Mouse (Mus musculus) spleen, embryonic (tissue): ENCODE measurements around the gene Gm17359.

ENCODE experiments used
- CTCF ChIA-PET: fragments of 350-600 bp; sonication (Branson Sonifier 250); formaldehyde crosslinking; loops from one replicate; lab custom pipeline; 2022; lab: Charles Lee

Gene Gm17359

DNA sequence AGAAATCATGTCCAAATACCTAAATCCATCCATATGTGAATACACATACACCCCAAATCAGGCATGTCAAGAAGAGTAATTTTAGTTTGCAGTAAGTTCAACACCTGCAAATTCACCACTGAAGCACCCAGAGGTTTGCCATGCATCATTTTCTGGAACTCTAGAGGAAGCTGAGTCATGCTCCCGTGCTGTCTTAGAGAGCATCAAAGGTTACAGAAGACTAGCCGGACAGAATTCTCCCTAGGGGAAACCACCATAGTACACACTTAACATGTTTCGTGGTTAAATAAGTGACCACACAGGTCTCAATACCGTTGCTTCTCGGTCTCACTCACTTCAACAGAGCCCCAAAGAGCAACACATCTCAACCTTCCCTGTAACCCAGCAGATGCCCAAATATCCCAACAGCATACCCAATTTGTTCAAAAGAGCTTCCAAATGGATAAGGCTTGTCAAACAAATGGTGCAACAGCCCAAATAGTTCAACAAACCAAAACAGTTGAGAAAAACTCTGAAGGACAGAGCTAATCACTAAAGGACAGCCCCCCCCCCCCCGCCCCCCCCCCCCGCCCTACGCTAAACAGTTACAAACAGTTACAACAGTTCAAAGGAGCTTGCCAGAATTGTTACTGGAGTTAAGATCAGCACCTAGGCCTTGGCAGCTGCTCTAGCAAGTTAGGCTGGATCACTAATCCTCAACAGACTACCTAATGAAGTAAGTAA lies at the start of gene Gm17359:
Gm17359 (plus strand) TSS at position 618 of the 723 bp plus-strand sequence.
- CTCF ChIA-PET = no interaction called here

- CTCF ChIA-PET = interaction anchor here (0.7 to 1.0 kb wide), 2 partner anchors 9 to 42 kb away, joined by 3 read pairs; no protein-coding TSS in a partner anchor
These were observed 49.3 kb upstream of the Gm17359 start for GRCm38 (mm10) chr3:79287108-79287576.

DNA sequence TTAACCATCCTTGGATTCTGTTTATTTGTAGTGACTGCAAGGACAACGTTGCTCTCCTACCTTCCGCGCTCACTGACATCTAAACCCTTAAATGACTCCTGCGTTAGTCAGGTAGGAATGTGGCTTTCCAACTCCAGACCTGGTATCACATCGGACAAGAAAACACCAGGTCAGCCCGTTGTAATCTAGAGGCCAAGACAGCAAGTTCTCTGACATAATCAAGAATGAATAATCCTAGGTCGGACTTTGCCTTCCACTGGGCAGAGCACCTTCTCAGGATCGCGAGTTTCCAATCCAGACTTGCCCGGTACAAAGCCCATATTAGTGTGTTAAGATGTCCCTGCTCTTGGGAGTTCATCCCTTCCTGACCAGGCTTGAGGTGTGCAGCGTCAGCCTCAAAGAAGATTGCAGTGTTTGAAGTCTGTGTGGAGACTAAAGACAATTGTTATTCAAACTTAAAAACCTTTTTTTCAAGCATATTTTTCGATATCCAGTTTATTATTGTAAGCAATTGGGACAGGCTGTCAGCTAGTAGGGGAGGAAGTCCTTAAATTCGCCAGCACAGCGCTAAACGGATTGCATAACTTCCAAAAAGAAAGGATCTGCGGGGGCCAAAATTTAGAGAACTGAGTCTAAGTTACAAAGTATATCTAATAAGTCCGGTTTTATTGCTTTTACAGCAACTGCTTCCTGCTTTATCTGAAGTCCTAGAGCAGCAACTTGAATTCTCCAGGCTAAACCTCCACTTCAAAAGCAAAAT lies 48.6 kb upstream of the Gm17359 start:
- CTCF ChIA-PET = no interaction called here

DNA sequence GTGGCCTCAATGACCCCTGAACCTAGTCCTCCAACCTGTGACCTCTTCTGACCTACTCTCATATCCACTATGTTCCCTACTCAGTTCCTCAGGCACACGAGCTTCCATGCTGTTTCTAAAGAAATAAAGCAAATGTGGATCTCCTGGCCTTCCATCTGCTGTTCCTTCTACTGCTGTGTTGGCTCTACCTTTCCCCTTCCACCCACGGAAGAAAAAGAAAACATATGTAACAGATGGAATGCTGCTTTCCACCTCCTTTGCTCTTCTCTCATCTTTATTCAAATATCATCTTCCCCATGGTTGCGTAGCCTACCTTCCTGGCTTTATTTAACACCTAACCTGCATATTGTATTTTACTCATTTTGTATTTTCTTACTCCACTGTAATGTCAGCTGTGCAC lies 47.4 kb upstream of the Gm17359 start:
- CTCF ChIA-PET = no interaction called here

DNA sequence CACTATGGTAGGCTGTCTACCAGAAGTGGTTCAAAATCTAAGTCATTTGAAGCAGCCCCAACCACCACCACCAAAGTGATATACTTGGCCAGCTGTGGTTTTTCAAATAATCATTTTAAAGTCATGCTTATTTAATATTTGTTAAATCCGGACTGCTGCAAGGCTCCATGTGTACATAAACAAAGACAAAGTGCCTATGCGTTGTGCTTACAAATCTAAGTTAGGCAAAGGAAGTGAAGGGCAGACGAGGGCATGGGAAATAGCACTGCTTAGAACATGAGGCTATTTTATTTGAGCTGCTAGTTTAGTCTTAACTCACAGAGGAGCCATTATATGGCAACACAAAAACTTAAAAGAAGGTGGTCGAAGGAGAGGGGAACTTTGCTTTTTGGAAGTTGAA lies 43.4 kb upstream of the Gm17359 start:
- CTCF ChIA-PET = interaction anchor here (0.9 kb wide), 1 partner anchor 62 kb away, joined by 6 read pairs; no protein-coding TSS in a partner anchor

DNA sequence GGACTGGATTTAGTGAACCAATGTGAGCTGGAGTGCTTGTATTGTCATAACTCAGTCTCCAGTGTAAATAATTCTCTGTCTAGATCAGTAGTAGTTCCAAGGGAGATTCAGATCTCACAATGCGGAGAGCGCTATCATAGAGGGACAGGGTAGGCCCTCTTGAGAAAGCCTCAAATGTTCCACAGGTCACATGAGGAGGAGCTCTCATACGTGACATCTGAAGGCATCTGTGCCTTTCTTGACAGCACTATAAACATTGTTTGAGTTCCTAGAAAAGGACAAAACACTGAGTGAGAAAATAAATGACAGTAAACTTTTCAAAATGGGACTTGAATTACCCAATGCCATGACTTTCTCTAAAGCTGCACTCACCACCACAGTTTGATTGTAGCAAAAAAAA lies 41.8 kb upstream of the Gm17359 start:
- CTCF ChIA-PET = interaction anchor here (0.5 kb wide), 1 partner anchor 63 kb away, joined by 11 read pairs; no protein-coding TSS in a partner anchor

GRCm38 (mm10) chr3:79296049-79296448 lies 40.4 kb upstream of the Gm17359 start:
- CTCF ChIA-PET = interaction anchor here (0.6 kb wide), 1 partner anchor 351 kb away, joined by 3 read pairs; no protein-coding TSS in a partner anchor

DNA sequence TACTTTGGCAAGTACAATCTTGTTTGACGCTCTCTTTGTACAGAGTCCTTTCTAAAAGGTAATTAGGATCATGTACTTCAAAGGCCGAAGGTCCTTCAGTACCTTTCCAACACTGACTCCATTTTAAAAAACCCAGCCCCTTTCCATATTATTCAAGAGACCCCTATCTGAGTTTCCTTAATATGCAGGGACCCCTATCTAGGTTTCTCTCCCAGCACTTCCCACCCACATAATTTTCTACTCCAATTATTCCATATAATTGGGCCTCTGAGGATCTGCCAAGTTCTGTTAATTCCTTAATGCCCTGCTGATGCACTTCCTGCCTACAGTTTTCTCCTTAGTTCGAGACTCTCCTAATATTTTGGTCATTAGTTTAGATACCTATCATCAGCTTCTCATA lies 39.9 kb upstream of the Gm17359 start:
- CTCF ChIA-PET = no interaction called here

DNA sequence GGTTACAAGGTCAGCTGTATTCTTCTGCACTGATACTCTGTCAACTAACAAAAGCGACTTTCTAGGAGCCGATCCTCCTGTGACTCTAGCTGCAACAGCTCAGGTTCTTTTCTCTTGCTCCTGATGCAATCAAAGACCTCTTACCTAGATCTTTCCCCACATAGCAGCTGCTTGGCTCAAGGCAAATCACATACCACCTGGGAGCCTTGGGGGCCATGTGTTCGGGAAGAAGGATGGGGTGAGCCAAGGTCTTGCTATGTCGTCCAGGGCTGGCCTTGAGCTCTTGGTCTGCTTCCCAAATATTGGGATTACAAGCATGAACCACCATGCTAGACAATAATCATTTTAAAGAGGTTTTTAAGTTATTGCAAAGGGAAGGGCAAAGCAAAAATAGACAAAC lies 39.2 kb upstream of the Gm17359 start:
- CTCF ChIA-PET = no interaction called here

GRCm38 (mm10) chr3:79299401-79299800 lies 37.1 kb upstream of the Gm17359 start:
- CTCF ChIA-PET = no interaction called here

GRCm38 (mm10) chr3:79308605-79309004 lies 27.9 kb upstream of the Gm17359 start:
- CTCF ChIA-PET = no interaction called here

- CTCF ChIA-PET = no interaction called here
These were observed 26.3 kb upstream of the Gm17359 start for GRCm38 (mm10) chr3:79310184-79310583.

DNA sequence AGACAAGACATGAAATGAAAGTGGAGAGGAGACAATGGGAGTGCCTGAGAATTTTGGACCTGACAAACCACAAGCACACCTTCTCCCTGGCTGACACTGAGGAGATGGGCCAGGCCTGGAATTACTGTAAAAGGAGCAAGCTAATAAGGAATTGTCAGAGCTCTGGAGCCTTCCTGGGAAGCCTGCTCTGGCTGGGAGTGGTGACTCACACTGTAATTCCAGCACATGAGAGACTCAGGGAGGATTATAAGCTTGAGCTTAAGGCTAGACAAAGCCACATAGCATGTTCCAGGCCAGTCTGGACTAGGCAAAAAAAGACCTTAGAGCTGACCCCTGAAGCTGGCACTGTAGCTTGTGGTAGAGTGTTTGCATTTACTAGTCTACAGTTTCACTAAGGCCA lies 24.6 kb upstream of the Gm17359 start:
- CTCF ChIA-PET = no interaction called here

DNA sequence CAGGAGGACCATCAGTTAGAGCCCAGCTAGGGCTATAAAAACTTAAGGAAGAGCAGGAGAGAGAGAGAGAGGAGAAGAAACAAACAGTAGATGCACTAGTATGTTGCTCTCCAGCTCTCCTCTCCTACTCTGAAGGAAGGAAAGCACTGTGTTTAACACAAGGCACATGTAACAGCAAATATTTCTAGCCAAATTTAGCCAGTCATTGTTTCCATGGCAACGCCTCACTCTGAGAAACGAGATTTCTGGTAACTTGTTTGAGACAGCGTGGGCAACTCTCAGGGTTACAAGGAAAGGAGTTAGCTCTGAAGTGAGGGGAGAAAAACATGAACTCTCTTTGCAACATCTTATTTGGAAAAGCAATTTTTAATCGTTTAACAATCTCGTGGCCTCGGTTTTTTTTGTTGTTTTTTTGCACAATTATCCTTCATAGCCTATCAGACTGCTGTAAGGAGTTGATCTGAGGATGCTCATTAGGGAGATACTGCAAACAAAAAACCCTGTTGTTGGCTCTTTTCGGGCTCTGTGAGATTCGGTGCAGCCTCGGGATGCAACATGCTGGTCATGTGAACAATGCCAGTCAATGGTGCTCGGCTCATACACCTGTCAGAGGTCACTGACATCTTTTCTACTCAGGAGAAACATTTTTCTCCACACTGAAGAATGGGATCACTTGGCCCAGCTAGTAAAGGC lies 22.3 kb upstream of the Gm17359 start:
- CTCF ChIA-PET = interaction anchor here (0.6 kb wide), 1 partner anchor 391 kb away, joined by 3 read pairs; no protein-coding TSS in a partner anchor

DNA sequence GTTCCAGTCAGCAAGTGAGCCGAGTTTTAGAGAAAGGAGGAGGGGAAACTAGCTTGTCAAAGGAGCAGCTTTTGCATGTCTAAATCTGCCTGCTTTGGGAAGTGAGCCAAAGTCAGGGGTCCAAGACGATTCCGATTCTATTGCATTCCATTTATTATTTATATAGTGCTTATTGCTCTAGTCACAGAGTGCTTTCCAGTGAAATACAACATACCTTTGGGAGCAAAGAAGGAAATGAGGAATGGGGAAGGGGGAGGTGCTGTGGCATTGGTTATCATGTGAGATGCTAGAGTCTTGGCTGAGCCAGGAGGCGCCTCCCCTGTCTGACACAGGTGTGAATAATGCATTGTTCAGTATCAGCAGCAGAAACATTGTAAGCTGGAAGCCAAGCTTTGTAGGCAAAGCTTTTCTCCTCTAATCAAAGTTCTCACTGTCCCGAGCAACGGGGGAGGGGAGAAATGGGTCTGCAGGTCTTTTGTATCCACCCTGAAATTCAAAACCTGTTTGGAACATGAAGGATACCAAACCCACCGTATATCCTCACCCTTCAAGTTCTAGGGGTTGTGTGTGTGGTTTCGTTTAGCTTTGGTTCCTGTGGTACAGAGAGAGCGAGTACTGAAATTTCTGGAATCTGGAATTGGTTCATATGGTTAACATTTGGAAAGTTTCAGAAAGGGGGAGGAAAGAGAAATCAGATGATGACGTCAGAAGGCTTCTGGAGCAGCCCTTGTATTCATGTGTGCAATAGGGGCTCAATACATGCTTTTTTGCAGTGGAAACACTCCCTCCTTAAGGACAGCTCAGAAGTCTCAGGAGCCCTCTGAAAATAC lies 11.5 kb upstream of the Gm17359 start:
- CTCF ChIA-PET = no interaction called here

- CTCF ChIA-PET = no interaction called here
These were observed 6.7 kb upstream of the Gm17359 start for GRCm38 (mm10) chr3:79329691-79330315.

DNA sequence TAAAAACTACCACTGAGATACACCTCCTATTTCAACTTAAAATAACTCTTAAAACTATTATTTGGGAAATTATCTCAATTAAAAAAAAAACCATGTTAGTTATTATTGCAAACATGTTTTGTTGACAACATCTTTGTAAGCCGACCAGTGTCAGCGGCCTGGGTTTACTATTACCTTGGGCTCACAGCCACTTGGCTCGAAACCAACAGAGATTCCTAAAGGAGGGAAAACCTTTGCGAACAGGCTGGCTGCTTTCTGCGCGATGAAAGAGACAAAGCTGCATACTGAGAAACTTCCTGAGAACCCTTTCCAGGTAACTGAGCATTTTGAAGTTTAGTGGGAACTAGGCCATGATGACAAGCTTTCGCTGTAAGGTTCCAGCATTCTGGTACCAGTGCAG lies 3.4 kb upstream of the Gm17359 start:
- CTCF ChIA-PET = no interaction called here

- CTCF ChIA-PET = no interaction called here
These were observed 2.7 kb upstream of the Gm17359 start for GRCm38 (mm10) chr3:79333643-79334200.

DNA sequence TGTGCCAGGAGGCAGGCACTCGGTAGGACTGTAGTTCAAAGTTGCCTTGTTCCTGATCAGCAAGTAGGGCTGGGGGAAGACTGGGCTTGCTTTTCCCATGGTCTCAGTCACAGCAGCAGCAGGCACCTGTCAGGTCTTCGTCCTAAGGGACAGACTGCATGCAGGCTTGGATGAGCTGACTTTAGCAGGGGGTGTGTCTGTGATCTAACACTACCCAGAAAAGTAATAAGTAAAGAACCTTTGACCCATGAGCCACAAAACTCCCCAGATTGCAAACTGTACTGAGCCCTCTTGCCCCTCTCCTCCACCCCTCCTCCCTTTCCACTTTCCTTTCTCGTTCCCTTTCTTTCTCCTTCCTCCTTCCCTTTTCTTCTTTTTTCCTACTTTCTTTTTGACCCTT lies 4.3 kb downstream of the Gm17359 start:
- CTCF ChIA-PET = no interaction called here
